Mouse (Mus musculus): ENCODE measurements around the gene Ctsh. TPM values are rescaled to one million over a fixed set of nuclear protein-coding genes. Genes with fewer than 3 reads are reported as not detected.
A peak's percentile ranks its signal among the peaks of the same experiment; 100 is the strongest.

Gene Ctsh
- polyA plus RNA-seq, 1 experiment from 2014 or later: 305 TPM

DNA sequence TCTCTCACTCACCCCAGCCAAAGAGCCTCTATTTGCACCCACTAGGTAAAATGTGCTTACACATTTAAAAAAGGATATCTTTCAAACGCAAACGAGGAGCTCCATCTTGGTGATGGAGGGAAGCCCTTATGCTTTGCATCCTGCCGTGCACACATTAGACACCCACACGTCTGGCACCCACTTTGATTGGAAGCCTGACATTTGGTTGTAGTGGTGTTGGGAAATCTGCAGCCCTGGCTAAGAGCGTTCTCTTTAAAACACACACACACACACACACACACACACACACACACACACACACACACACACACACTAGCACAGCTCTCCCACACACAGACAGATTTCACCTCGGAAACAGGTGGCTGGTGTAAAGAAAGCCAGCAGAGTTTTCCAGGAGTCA lies 33.1 kb upstream of the Ctsh start:
- 75% methylated on average over 6 of the region's 6 CpGs for WGBS
- Histone ChIP-seq H3K27me3 (replicated peaks; ENCODE audit: control insufficient read depth, insufficient read depth, low read length) (no peaks in the 10 kb centered on the region), H3K9ac (ENCODE audit: low read depth, low read length) (no peak overlapping the region), H3K9me3 (ENCODE audit: control insufficient read depth) (no peaks in the 10 kb centered on the region), H3K27ac (ENCODE audit: low read depth, low read length) (no peak overlapping the region), H3K4me1 (replicated peaks; ENCODE audit: control insufficient read depth, insufficient read depth, low read length) (no peaks in the 10 kb centered on the region), H3K4me3 (ENCODE audit: low read depth, low read length) (no peak overlapping the region), H3K4me2 (replicated peaks; ENCODE audit: low read depth) (no peak overlapping the region), H3K36me3 (ENCODE audit: control insufficient read depth, insufficient read depth) (no peaks in the 10 kb centered on the region)
- no peak for ATAC-seq
- no peak for TF ChIP-seq CTCF (IDR thresholded peaks at IDR 0.05; ENCODE audit: low read depth)

DNA sequence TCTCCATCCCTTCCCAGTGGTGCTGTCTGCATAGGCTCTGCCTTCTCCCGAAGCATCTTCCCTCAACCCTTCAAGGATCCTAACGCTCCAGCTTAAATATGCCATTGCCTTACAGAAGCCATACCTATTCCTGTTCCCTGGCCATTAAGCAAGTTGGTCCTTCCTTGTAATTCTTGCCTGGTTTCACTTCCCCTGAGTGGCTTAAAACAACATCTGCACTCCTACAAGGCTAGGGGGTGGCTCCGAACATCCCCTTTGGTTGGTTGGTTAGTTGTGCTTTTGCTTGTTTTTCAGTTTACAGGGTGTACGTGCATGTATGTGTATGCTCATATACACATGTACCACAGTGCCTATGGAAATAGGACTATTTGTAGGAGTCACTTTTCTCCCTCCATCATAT lies 32.5 kb upstream of the Ctsh start:
- Histone ChIP-seq H3K36me3 (ENCODE audit: control insufficient read depth, insufficient read depth) (no peaks in the 10 kb centered on the region), H3K9ac (ENCODE audit: low read depth, low read length) (no peak overlapping the region), H3K9me3 (ENCODE audit: control insufficient read depth) (no peaks in the 10 kb centered on the region), H3K27me3 (replicated peaks; ENCODE audit: control insufficient read depth, insufficient read depth, low read length) (no peaks in the 10 kb centered on the region), H3K27ac (ENCODE audit: low read depth, low read length) (no peak overlapping the region), H3K4me3 (ENCODE audit: low read depth, low read length) (no peak overlapping the region), H3K4me2 (replicated peaks; ENCODE audit: low read depth) (no peak overlapping the region), H3K4me1 (replicated peaks; ENCODE audit: control insufficient read depth, insufficient read depth, low read length) (no peaks in the 10 kb centered on the region)
- 88% methylated on average over 4 of the region's 4 CpGs for WGBS
- ATAC-seq: no peak
- no peak for TF ChIP-seq CTCF (IDR thresholded peaks at IDR 0.05; ENCODE audit: low read depth)

DNA sequence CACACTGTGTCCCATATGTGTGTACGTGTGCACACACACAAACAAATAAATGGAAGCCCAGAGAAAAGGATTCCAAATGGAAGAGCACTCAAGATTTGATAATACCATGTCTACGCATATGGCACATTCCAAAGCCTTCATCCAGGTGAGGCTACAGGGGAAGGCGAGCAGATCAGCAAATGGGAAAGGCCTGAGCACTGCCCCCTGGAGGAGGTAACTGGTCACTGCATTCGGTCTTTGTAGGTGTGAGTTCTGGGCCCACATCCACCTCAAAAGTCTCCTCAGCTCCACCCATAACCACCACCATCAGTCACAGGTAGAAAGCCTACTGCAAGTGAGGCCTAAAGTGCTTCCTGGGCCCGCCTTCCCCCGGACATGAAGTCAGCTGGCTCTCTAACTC lies 26.2 kb upstream of the Ctsh start:
- peak; percentile 26 for TF ChIP-seq CTCF (IDR thresholded peaks at IDR 0.05; ENCODE audit: low read depth)

DNA sequence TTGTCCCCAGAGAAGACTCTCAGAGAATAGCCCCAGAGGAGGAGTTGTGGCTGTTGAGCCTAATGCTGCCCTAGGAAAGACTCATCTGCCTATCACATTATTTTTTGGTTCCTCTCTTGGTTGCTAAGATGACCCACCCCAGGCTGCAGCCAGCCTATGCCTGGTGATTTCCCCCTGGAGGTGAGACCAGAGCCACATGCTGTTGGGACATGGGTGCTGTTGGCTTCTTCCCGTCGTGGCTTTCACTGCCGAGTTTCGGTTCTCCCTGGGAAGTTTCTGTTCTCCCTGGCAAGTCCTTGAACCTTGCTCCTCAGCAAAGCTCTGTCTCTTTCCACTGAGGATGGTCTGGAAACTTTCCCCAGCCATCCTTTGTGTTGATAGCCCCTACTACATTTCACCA lies 20.0 kb upstream of the Ctsh start:
- Histone ChIP-seq H3K4me2 (replicated peaks; ENCODE audit: low read depth) (no peak overlapping the region), H3K4me1 (replicated peaks; ENCODE audit: control insufficient read depth, insufficient read depth, low read length) (no peaks in the 10 kb centered on the region), H3K27me3 (replicated peaks; ENCODE audit: control insufficient read depth, insufficient read depth, low read length) (no peaks in the 10 kb centered on the region), H3K9ac (ENCODE audit: low read depth, low read length) (no peak overlapping the region), H3K27ac (ENCODE audit: low read depth, low read length) (no peak overlapping the region), H3K4me3 (ENCODE audit: low read depth, low read length) (no peak overlapping the region), H3K9me3 (ENCODE audit: control insufficient read depth) (no peaks in the 10 kb centered on the region), H3K36me3 (ENCODE audit: control insufficient read depth, insufficient read depth) (no peaks in the 10 kb centered on the region)
- no peak for TF ChIP-seq CTCF (IDR thresholded peaks at IDR 0.05; ENCODE audit: low read depth)
- no peak for ATAC-seq
- 79% methylated on average over 4 of the region's 4 CpGs for WGBS

More for the DNA sequence above, 26.2 kb upstream of the Ctsh start:
- no peak for ATAC-seq
- Histone ChIP-seq H3K36me3 (ENCODE audit: control insufficient read depth, insufficient read depth) (no peaks in the 10 kb centered on the region), H3K27ac (ENCODE audit: low read depth, low read length) (no peak overlapping the region), H3K4me2 (replicated peaks; ENCODE audit: low read depth) (no peak overlapping the region), H3K9ac (ENCODE audit: low read depth, low read length) (no peak overlapping the region), H3K9me3 (ENCODE audit: control insufficient read depth) (no peaks in the 10 kb centered on the region), H3K4me3 (ENCODE audit: low read depth, low read length) (no peak overlapping the region), H3K27me3 (replicated peaks; ENCODE audit: control insufficient read depth, insufficient read depth, low read length) (no peaks in the 10 kb centered on the region), H3K4me1 (replicated peaks; ENCODE audit: control insufficient read depth, insufficient read depth, low read length) (no peaks in the 10 kb centered on the region)
- WGBS: 91% methylated on average over 6 of the region's 6 CpGs

DNA sequence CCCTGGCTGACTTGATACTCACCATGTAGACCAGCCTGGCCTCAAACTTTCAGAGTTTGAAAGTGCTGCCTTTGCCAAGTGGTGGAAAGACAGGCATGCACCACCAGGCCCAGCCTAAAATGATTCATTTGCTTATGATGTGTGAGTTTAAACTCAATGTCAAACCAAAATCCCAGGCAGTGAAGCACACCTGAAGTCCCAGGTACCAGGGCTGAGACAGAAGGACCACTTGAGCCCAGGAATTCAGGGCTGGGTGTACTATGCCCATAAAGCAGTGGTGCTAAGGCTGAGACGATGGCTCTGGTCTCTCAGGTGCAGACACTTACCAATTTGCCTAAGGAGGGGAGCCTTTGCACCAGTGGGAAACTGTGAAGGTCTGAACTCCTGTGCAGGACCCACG lies 18.8 kb upstream of the Ctsh start:
- H3K27me3 ChIP-seq (replicated peaks; ENCODE audit: control insufficient read depth, insufficient read depth, low read length): no peaks in the 10 kb centered on the region
- no peaks in the 10 kb centered on the region for H3K4me1 ChIP-seq (replicated peaks; ENCODE audit: control insufficient read depth, insufficient read depth, low read length)
- no peaks in the 10 kb centered on the region for H3K36me3 ChIP-seq (ENCODE audit: control insufficient read depth, insufficient read depth)
- no peak for ATAC-seq
- no peak overlapping the region for H3K4me3 ChIP-seq (ENCODE audit: low read depth, low read length)
- no peaks in the 10 kb centered on the region for H3K9me3 ChIP-seq (ENCODE audit: control insufficient read depth)
- no peak overlapping the region for H3K9ac ChIP-seq (ENCODE audit: low read depth, low read length)
- H3K4me2 ChIP-seq (replicated peaks; ENCODE audit: low read depth): no peak overlapping the region
- no peak overlapping the region for H3K27ac ChIP-seq (ENCODE audit: low read depth, low read length)
- 80% methylated on average over 2 of the region's 2 CpGs for WGBS
- no peak for TF ChIP-seq CTCF (IDR thresholded peaks at IDR 0.05; ENCODE audit: low read depth)

DNA sequence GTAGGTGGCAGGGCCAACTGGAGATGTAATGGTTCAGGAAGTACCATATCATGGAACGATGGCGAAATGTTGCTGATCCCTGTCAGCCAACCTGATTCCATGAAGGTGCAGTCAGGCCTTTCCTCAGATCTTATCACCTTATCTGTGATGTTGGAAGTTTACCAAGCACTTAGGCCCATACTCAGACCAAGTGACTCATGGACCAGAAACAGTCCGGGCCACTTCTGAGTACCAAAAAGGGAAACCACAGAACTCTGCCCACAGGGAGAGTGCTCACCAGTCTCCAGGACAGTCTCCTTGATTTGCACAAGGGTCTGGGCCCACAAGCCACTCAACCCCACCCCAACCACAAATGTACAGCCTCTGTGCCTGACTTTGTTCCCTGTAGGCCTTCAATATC lies 18.2 kb upstream of the Ctsh start:
- Histone ChIP-seq H3K4me2 (replicated peaks; ENCODE audit: low read depth) (no peak overlapping the region), H3K4me1 (replicated peaks; ENCODE audit: control insufficient read depth, insufficient read depth, low read length) (no peaks in the 10 kb centered on the region), H3K4me3 (ENCODE audit: low read depth, low read length) (no peak overlapping the region), H3K9ac (ENCODE audit: low read depth, low read length) (no peak overlapping the region), H3K27ac (ENCODE audit: low read depth, low read length) (no peak overlapping the region), H3K27me3 (replicated peaks; ENCODE audit: control insufficient read depth, insufficient read depth, low read length) (no peaks in the 10 kb centered on the region), H3K9me3 (ENCODE audit: control insufficient read depth) (no peaks in the 10 kb centered on the region), H3K36me3 (ENCODE audit: control insufficient read depth, insufficient read depth) (no peaks in the 10 kb centered on the region)
- 61% methylated on average over 3 of the region's 3 CpGs for WGBS
- TF ChIP-seq CTCF (IDR thresholded peaks at IDR 0.05; ENCODE audit: low read depth): no peak
- no peak for ATAC-seq

DNA sequence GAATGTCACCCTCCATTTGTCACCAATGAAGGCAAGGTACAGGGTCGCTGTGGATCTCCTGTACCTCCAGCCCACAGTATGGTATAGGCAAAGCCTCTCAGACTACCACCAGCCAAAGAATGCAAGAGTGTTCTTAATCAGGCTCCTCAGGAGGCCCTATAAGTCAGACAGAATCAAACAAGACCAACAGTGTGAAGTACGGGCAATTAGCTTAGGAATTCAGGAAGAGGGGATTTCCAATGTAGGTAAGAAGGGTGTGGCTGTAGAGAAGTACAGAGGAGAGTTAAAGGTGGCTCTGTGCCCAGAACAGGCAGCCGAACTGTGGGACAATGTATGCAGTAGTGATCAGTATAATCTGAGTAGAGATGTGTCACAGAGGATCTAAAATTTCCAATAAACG lies 17.6 kb upstream of the Ctsh start:
- H3K36me3 ChIP-seq (ENCODE audit: control insufficient read depth, insufficient read depth): no peaks in the 10 kb centered on the region
- 46% methylated on average over 4 of the region's 4 CpGs for WGBS
- peak; percentile 56 for ATAC-seq

More for the DNA sequence above, 17.6 kb upstream of the Ctsh start:
- H3K27ac ChIP-seq (ENCODE audit: low read depth, low read length): no peak overlapping the region
- H3K9me3 ChIP-seq (ENCODE audit: control insufficient read depth): no peaks in the 10 kb centered on the region
- no peak overlapping the region for H3K4me2 ChIP-seq (replicated peaks; ENCODE audit: low read depth)
- TF ChIP-seq CTCF (IDR thresholded peaks at IDR 0.05; ENCODE audit: low read depth): no peak
- no peak overlapping the region for H3K9ac ChIP-seq (ENCODE audit: low read depth, low read length)
- H3K4me1 ChIP-seq (replicated peaks; ENCODE audit: control insufficient read depth, insufficient read depth, low read length): no peaks in the 10 kb centered on the region
- H3K27me3 ChIP-seq (replicated peaks; ENCODE audit: control insufficient read depth, insufficient read depth, low read length): no peaks in the 10 kb centered on the region
- no peak overlapping the region for H3K4me3 ChIP-seq (ENCODE audit: low read depth, low read length)
